Mouse (Mus musculus) bone marrow macrophage, adult 2 months (primary cell): ENCODE data around the gene Ces1h.

Experiments used
- CTCF ChIP-seq: IDR thresholded peaks from 2 replicates; pipeline ENCODE4 v1.5.1; 2012; ENCODE audit warnings: low read depth, mild to moderate bottlenecking, low read length, moderate library complexity
- POLR2A ChIP-seq: IDR thresholded peaks from 2 replicates; pipeline ENCODE4 v1.6.1; 2012; ENCODE audit warnings: mild to moderate bottlenecking, low read depth, low read length, borderline replicate concordance

DNA sequence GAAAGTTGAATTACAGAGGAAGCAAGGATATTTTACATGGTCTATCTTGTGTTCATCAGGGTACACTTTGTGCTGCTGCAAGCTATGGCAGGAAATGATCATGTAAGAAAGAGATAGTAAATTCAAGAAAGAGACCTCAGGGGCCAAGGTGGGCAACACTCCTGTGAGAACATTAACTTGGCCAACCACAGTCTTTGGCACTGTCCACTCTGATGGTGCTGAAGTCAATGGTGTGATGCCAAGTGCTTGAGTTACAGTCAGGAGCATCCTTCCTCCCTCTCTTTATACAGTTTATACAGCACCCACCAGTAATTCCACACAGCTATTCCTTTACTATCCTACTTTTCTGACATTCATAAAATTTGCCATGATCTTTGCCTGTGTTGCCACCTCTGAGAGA lies 19.4 kb downstream of the Ces1h start:
- TF ChIP-seq POLR2A = no peak
- no peak for TF ChIP-seq CTCF
